Mouse (Mus musculus) kidney, adult 11 months (tissue): ENCODE measurements around the gene Ulk2.

Source experiments
- DNase-seq: peaks from one replicate; pipeline ENCODE4 v3.0.0; 2022

Gene Ulk2

DNA sequence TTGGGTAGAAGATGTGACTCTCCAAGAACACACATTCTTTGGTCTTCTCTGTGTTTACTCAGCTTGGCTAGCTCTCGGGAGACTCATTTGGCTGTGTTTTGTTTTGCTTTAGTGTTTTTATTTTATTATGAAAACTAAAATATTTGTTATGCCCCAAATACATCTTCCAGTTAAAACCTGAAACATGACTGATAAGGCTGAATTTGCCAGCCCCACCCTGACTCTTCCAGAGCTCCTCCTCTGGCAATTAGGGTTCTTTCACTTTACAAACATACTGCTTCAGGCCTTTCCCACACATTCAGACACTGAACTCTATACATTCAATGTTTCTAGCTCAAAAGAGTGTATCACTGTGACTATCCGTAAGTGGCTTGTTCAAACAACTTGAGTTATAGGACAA lies 97.7 kb downstream of the Ulk2 start:
- no peak for DNase-seq

DNA sequence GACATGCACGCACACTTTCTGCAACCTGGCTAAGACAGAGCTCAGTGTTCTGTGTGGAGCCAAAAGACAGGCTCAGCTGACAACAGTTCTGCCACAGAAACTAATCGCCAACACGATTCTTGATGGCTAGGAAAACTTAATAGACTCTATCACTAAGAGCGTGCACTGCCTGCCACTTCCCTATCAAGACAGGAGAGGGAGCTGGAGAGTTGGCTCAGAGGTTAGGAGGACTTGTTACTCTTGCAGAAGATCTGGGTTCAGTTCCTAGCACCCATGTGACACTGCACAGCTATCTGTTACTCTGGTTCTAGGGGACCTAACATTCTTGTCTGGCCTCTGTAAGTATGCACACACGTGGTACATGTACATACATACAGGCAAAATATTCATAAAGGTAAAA lies 103.3 kb downstream of the Ulk2 start:
- DNase-seq: no peak

DNA sequence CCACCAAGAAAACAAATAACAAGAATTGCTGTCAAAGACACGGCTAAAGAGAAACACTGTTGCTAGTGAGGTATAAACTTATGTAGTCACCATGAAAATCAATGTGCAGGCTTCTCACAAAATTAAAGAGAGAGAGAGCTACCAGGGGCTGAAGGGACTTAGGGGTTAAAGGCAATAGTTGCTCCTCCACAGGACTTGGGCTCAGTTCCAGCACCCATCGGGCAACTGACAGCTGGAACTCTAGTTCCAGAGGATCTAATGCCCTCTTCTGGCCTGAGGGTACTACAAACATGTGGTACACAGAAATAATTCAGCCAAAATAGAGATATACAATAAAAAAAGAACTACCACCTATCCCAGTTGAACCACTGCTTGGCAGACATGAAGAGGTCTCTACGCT lies 107.7 kb downstream of the Ulk2 start:
- DNase-seq: no peak

DNA sequence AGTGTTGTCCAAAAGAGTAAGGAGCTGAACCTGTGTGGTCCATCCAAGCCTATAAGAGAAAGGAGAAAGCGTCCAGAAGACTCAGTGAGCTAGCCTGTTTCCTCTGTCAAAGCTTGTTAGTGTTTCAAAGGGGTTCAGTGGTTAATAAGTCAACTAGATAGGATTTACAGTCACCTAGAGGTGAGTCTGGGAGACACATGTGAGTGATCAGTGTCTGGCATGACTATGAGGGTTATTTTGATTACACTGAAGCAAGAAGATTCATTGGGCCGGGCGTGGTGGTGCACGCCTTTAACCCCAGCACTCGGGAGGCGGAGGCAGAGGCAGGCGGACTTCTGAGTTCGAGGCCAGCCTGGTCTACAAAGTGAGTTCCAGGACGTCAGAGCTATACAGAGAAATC lies 109.1 kb downstream of the Ulk2 start:
- peak; percentile 22 for DNase-seq

DNA sequence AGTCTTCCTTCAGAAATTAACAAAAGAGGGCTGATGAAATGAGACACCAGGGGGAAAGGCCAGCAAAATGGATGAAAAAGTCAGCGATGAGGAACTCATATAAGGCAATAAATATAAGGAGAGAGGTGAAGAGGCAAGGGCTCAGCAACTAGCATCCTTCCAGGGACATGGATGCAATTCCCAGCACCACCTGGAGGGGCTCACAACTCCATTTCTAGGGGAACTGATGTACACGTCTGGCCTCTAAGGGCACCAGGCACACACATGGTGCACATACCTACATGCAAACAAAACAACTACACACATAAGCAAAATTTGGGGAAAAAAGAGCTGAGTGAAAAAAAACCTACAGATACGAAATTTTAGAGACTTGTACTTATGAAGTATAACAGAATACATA lies 110.4 kb downstream of the Ulk2 start:
- no peak for DNase-seq

DNA sequence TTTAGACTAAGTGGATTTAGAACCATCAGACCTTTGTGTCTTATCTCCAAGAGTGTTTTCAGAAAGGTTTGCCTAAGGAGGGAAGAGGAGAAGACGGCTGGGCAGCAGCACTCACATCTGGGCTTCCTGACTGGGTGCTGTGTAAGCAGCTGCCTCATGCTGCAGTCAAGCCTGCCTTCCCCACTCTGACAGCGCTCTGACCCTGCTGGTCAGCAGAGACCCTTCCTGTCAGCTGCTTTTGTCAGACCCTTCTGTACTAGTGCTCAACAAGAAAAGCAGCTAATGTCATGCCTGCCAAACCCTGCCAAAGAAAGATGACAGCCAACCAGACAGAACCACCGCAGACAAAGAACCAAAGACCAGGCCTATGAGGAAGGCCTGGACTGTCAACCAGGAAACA lies 111.1 kb downstream of the Ulk2 start:
- no peak for DNase-seq

DNA sequence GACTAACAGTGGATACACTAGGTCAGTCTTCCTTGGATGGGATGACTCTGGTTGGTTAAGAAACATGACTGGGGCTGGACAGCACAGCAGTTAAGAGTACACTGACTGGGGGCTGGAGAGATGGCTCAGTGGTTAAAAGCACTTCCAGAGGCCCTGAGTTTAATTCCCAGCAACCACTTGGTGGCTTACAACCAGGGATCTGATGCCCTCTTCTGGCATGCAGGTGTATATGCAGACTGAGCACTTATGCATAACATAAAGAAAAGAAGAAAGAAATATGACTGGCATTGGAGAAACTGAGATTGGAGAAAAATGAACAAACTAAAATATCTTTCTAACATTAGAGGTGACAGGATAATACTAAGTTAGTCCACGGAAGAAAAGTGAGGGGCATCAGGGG lies 114.4 kb downstream of the Ulk2 start:
- DNase-seq: no peak

DNA sequence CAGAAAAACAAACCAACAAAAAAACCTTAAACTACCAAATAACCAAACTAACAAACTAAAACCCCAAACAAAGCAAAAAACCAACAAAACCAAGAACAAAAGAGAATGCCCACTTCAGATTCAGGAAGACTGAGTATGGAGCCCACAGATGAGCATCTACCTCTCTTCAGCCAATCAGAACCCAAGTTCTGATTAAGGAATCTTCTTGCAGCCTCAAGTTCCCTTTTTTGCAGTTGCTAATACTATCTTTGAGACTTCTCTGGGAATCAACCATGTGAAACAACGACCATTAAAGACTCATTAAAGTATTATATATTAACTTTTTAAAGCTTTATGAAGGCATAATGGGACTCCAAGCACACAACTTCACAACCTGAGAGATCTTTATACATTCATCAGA lies 117.6 kb downstream of the Ulk2 start:
- DNase-seq: no peak

DNA sequence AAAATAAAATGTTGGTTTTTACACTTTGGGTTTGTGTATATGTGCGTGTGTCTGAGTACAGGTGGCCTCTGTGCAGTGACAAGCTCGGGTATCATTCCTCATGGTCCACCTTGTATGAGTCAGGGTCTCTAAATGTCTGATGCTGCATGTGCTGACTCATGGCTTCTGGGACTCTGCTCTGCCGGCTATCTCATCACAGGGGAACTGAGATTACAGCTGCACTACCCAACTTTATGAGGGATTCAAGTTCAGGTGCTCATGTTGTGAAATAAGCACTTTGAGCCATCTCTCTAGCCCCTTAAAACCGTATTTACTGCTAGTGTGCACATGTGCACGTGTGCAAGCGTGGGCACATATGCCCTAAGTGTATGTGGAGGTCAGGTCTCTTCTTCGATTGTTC lies 122.2 kb downstream of the Ulk2 start:
- DNase-seq: no peak

DNA sequence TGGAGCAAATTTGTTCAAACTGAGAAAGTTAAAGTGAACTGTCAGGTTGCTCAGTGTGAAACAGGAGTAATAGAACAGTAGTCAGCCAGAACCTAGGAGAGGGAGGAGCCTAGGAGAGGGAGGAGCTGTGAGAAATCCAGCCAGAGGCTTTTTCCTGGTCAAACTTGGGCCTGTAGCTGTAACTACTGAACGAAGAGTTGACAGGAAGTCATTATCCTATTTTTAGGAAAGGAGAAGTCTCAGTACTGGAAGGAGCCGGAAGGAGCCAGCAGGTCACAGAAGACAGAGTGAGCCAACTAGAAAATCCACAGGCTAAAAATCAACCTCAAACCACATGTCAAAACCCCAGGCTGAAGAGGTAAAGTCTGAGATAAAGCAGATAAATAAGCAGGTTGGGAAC lies 126.8 kb downstream of the Ulk2 start:
- peak; percentile 73 for DNase-seq
